Mouse (Mus musculus) G1E (cell line): ENCODE results near the gene Yju2.

Experiments
- CTCF ChIP-seq: IDR thresholded peaks from 2 replicates; pipeline ENCODE4 v1.5.1; 2012; ENCODE audit warnings: low read depth, low read length, inconsistent platforms, mixed read lengths
- GATA1 ChIP-seq: IDR thresholded peaks from 2 replicates; pipeline ENCODE4 v1.6.1; 2012; ENCODE audit warnings: borderline replicate concordance, low read length, inconsistent platforms, mixed read lengths
- POLR2AphosphoS5 ChIP-seq: IDR thresholded peaks from 2 replicates; pipeline ENCODE4 v1.6.1; 2012; ENCODE audit warnings: low read depth, low read length, inconsistent platforms; ENCODE audit not compliant: insufficient replicate concordance
- TAL1 ChIP-seq: conservative IDR thresholded peaks from 2 replicates; pipeline ENCODE4 v1.6.1; 2012; ENCODE audit warnings: low read depth, low read length, inconsistent platforms, mixed read lengths

DNA sequence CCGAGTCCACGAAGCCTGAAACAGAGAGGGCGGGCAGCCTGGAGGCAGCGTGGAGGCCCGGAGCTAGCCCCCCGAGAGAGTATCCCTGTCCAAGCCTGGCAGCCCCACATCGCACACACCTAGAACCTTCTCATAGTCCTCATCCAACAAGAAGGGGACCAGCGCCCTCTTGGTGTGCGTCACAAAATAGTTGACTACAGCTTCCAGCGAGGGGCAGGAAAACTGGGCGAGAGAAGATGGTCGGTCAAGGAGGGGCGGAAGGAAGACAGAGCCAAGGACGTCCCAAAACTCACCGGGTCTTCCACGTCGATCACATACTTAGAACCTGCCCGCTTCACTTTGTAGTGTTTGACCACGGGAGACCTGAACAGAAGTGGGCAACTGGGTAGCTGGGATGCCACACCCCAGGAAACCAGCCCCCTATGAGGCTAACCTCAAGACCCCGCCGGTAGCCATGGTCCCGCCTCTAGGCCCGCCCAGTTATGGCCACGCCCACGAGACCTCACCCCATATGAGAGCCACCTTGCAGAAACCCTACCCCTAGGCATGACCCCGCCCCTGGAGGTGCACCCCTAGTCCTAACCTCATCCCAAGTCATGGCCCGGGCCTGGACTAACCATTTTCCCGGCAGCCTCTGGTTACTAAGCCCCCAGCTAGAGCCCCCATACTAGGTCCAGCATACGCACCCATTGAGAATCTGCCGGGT is 41.0 kb downstream of the Yju2 start:
- no peak for TF ChIP-seq CTCF
- no peak for TF ChIP-seq GATA1
- no peak for TF ChIP-seq POLR2AphosphoS5
- no peak for TF ChIP-seq TAL1
